Mouse (Mus musculus) lung, postnatal 25 days (tissue): ENCODE measurements at regions not wholly inside any gene's neighbourhood (a gene's known extent, or its start where the extent isn't known, plus 50 kb on each side); places are given as distances from the start of the nearest gene placed in this dataset.

Experiments
- DNase-seq: peaks from one replicate; pipeline ENCODE4 v3.0.0; 2022; ENCODE audit warnings: low spot score

DNA sequence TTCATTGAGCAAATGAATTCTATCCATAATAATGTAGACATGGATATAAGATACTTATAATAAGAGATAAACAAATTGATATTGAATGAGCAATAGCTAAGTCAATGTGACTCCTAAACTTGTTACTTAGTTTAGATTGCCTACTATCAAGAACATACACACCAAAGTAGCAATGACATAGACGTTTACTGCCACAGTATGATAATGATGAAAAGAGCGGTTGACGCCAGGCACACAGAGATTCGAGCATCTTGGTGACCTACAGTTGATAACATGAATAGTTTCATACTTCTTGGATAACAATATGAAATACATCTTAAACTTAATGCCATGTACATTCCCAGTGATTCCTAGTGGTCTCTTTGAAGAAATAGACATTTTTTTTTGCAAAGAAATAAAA lies 55.9 kb upstream of the Tbc1d2b start:
- DNase-seq = no peak
